In the genomic region with DNA sequence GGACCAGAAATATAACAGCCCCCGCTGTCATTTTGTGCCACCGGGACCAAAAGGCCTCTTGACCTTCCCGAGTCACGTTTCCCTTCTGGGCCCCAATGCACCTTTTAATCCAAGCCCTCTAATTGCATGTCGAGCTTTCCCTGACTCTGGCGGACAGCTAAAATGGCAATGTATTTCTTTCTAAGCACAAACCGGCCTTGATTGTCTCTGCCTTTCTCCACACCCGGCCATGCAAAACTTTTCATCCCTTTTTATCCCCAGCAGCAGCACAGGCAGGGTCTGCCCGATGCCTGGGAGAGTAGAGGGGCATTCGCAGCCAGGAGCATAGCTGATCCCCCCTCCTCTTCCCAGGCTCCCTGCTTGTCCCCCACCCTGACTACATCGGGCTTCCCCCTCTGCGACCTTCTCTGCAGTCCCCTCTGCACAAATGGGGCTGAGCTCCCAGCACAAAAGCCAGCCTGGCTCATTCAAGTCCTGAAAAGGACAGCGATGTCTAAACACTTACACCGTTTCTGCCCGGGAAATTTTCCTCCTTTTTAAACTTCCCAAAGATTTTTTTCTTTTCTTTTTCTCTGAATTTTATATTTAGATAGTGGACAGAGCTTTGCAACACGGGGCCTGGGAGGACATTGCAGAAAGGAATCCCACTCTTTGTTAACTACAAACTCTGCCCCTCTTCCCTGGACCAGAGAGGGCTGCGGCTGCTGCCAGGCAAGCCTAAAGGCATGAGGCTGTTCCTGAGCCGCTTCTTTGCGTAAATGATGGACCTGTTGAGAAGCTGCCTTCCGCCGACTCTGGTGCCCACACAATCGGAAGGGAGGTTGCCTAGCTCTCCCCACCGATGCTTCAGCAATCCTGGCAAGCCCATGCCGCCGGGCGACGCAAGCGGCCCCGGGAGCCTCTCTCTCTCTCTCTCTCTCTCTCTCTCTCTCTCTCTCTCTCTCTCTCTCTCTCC, we compare ENCODE assay signal across 7 mouse cellular contexts. TPM values are rescaled to one million over a fixed set of nuclear protein-coding genes. Genes with fewer than 3 reads are reported as not detected.
DNase-seq lines count a peak whose midpoint lies in the region; ATAC-seq and TF ChIP-seq lines count a peak whose summit lies in the region.

No protein-coding gene starts in this region.

- peak overlapping the region; percentile 91 for H3K4me2 ChIP-seq in liver, postnatal 0 days (ENCODE audit: low read depth, low read length)
- no peak overlapping the region for H3K4me2 ChIP-seq in liver, embryonic 12.5 days
- H3K4me2 ChIP-seq in embryonic facial prominence, embryonic 15.5 days (replicated peaks) = peak overlapping the region; percentile 99
- H3K4me2 ChIP-seq in limb, embryonic 11.5 days (ENCODE audit: low read depth, severe bottlenecking) = no peak overlapping the region

- 8% methylated on average over 29 of the region's 29 CpGs for WGBS in liver, postnatal 0 days (ENCODE audit: insufficient replicate concordance)
- 10% methylated on average over 28 of the region's 29 CpGs for WGBS in liver, embryonic 12.5 days (ENCODE audit: insufficient replicate concordance)
- WGBS in embryonic facial prominence, embryonic 15.5 days = 5% methylated on average over 29 of the region's 29 CpGs
- WGBS in limb, embryonic 11.5 days = 3% methylated on average over 29 of the region's 29 CpGs

- TF ChIP-seq EP300 in liver, postnatal 0 days (IDR thresholded peaks at IDR 0.05; ENCODE audit: low read depth) = no peak

- H3K27ac ChIP-seq in liver, postnatal 0 days (ENCODE audit: low read depth) = no peak overlapping the region
- H3K27ac ChIP-seq in liver, embryonic 12.5 days = no peak overlapping the region
- H3K27ac ChIP-seq in embryonic facial prominence, embryonic 15.5 days (replicated peaks) = no peak overlapping the region
- H3K27ac ChIP-seq in limb, embryonic 11.5 days (replicated peaks; ENCODE audit: low read depth, low read length) = no peak overlapping the region

- peaks cover 62% of the 10 kb centered on the region for H3K27me3 ChIP-seq in liver, postnatal 0 days (ENCODE audit: insufficient read depth, low read length)
- H3K27me3 ChIP-seq in liver, embryonic 12.5 days (replicated peaks) = peaks cover 81% of the 10 kb centered on the region
- H3K27me3 ChIP-seq in embryonic facial prominence, embryonic 15.5 days = peaks cover 80% of the 10 kb centered on the region
- H3K27me3 ChIP-seq in limb, embryonic 11.5 days (ENCODE audit: control insufficient read depth, insufficient read depth, low read length) = peaks cover 64% of the 10 kb centered on the region

- no peak for ATAC-seq in liver, postnatal 0 days
- ATAC-seq in liver, embryonic 12.5 days = no peak
- no peak for ATAC-seq in embryonic facial prominence, embryonic 15.5 days (ENCODE audit: insufficient number of reproducible peaks, low FRiP score, low TSS enrichment, low read depth)
- no peak for ATAC-seq in limb, embryonic 11.5 days (ENCODE audit: insufficient number of reproducible peaks, low FRiP score, low TSS enrichment, low read depth)

- no peak for DNase-seq in liver, postnatal 0 days
- peak; percentile 45 for DNase-seq in limb, embryonic 11.5 days (ENCODE audit: low spot score)
- DNase-seq in right cerebral cortex, postnatal 4 days = peak; percentile 39
- no peak for DNase-seq in urinary bladder, postnatal 36 days (ENCODE audit: low spot score in 2 of 2)
- DNase-seq in ovary, adult 18-20 months (ENCODE audit: low spot score) = no peak

- no peaks in the 10 kb centered on the region for H3K9me3 ChIP-seq in liver, postnatal 0 days (ENCODE audit: low read length)
- no peaks in the 10 kb centered on the region for H3K9me3 ChIP-seq in liver, embryonic 12.5 days (replicated peaks)
- no peaks in the 10 kb centered on the region for H3K9me3 ChIP-seq in embryonic facial prominence, embryonic 15.5 days (replicated peaks)
- no peaks in the 10 kb centered on the region for H3K9me3 ChIP-seq in limb, embryonic 11.5 days (ENCODE audit: control insufficient read depth, low read length)

- no peak for TF ChIP-seq CTCF in liver, postnatal 0 days (IDR thresholded peaks at IDR 0.05; ENCODE audit: low read depth)

- peak overlapping the region; percentile 59; the same call in 1 of the 2 replicates for H3K4me3 ChIP-seq in liver, postnatal 0 days (ENCODE audit: low read depth, low read length)
- H3K4me3 ChIP-seq in liver, embryonic 12.5 days = no peak overlapping the region
- peak overlapping the region; percentile 66 for H3K4me3 ChIP-seq in embryonic facial prominence, embryonic 15.5 days (replicated peaks)
- no peak overlapping the region for H3K4me3 ChIP-seq in limb, embryonic 11.5 days (ENCODE audit: low read depth, low read length)

- H3K36me3 ChIP-seq in liver, postnatal 0 days (replicated peaks; ENCODE audit: insufficient read depth, low read length) = no peaks in the 10 kb centered on the region
- H3K36me3 ChIP-seq in liver, embryonic 12.5 days = no peaks in the 10 kb centered on the region
- H3K36me3 ChIP-seq in embryonic facial prominence, embryonic 15.5 days = no peaks in the 10 kb centered on the region
- no peaks in the 10 kb centered on the region for H3K36me3 ChIP-seq in limb, embryonic 11.5 days (ENCODE audit: control insufficient read depth, insufficient read depth, low read length)

- no peak overlapping the region for H3K9ac ChIP-seq in liver, postnatal 0 days (replicated peaks)
- H3K9ac ChIP-seq in liver, embryonic 12.5 days = no peak overlapping the region
- H3K9ac ChIP-seq in embryonic facial prominence, embryonic 15.5 days = no peak overlapping the region
- no peak overlapping the region for H3K9ac ChIP-seq in limb, embryonic 11.5 days (ENCODE audit: low read length)

- H3K4me1 ChIP-seq in liver, postnatal 0 days (ENCODE audit: insufficient read depth) = peaks cover 11% of the 10 kb centered on the region
- peaks cover 19% of the 10 kb centered on the region for H3K4me1 ChIP-seq in liver, embryonic 12.5 days
- H3K4me1 ChIP-seq in embryonic facial prominence, embryonic 15.5 days = peaks cover 41% of the 10 kb centered on the region
- H3K4me1 ChIP-seq in limb, embryonic 11.5 days (ENCODE audit: control insufficient read depth, insufficient read depth, low read length) = peaks cover 20% of the 10 kb centered on the region

RNA-seq across cellular contexts. Expression of gene Inhbb, which starts 2.6 kb away (rescaled TPM):
- 0.65 and 0.78 TPM in 2 replicates for polyA plus RNA-seq in liver, postnatal 0 days (2015; fragmentation: Nextera tagmentation; extraction: Ambion mirVana)
- 0.17 and 0.24 TPM in 2 replicates for polyA plus RNA-seq in liver, embryonic 12.5 days (2016; fragmentation: Nextera tagmentation; extraction: Ambion mirVana)
- 1.6 and 1.9 TPM in 2 replicates for polyA plus RNA-seq in embryonic facial prominence, embryonic 15.5 days (2015; fragmentation: Nextera tagmentation; extraction: Ambion mirVana)
- 0.09 and 0.15 TPM in 2 replicates for polyA plus RNA-seq in limb, embryonic 11.5 days (2014; fragmentation: Nextera tagmentation; extraction: Ambion mirVana)

Comparison
In these comparisons a context has a peak if more than half of its experiments do, and no peak if none do; other contexts are left out.
1. H3K4me2 ChIP-seq: peak in liver, postnatal 0 days (single experiment) and embryonic facial prominence, embryonic 15.5 days (single experiment); none in liver, embryonic 12.5 days (single experiment) and limb, embryonic 11.5 days (single experiment).
2. H3K4me3 ChIP-seq: peak in liver, postnatal 0 days (single experiment) and embryonic facial prominence, embryonic 15.5 days (single experiment); none in liver, embryonic 12.5 days (single experiment) and limb, embryonic 11.5 days (single experiment).
3. DNase-seq: peak in limb, embryonic 11.5 days (single experiment) and right cerebral cortex, postnatal 4 days (single experiment); none in liver, postnatal 0 days (single experiment), urinary bladder, postnatal 36 days (0 of 2) and ovary, adult 18-20 months (single experiment).